Mouse (Mus musculus) lung, postnatal 0 days (tissue): ENCODE data around the gene Rbfox2. TPM values are rescaled to one million over a fixed set of nuclear protein-coding genes. Genes with fewer than 3 reads are reported as not detected.

Experiments
- ATAC-seq: fragments of 200-750 bp; cut with Nextera tagmentation; 2 replicates; pipeline ENCODE4 v1.8.0; 2017; ENCODE audit warnings: moderate library complexity
- DNase-seq: peaks from one replicate; pipeline ENCODE4 v3.0.0-alpha.2; 2016; ENCODE audit warnings: low spot score
- H3K27ac ChIP-seq: fragments of 300-500 bp; sonication (generic); 2 replicates; pipeline ENCODE4 v1.5.1; 2014; ENCODE audit warnings: antibody characterized with exemption, mild to moderate bottlenecking, low read length, mixed read lengths
- H3K27me3 ChIP-seq: fragments of 300-500 bp; sonication (generic); replicated peaks from 2 replicates; pipeline ENCODE4 v1.6.1; 2014; ENCODE audit warnings: low read length, mixed read lengths; ENCODE audit not compliant: insufficient read depth
- H3K36me3 ChIP-seq: fragments of 300-500 bp; sonication (generic); 2 replicates; pipeline ENCODE4 v1.6.1; 2014; ENCODE audit warnings: low read length, mixed read lengths; ENCODE audit not compliant: insufficient read depth
- H3K4me1 ChIP-seq: fragments of 300-500 bp; sonication (generic); 2 replicates; pipeline ENCODE4 v1.6.1; 2014; ENCODE audit warnings: antibody characterized with exemption, low read depth, low read length, mixed read lengths; ENCODE audit not compliant: insufficient read depth
- H3K4me2 ChIP-seq: fragments of 300-500 bp; sonication (generic); replicated peaks from 2 replicates; pipeline ENCODE4 v1.6.1; 2014; ENCODE audit warnings: low read depth, mild to moderate bottlenecking, low read length, moderate library complexity, mixed read lengths
- H3K4me3 ChIP-seq: fragments of 300-500 bp; sonication (generic); 2 replicates; pipeline ENCODE4 v1.5.1; 2014; ENCODE audit warnings: low read depth, low read length
- H3K9ac ChIP-seq: fragments of 300-500 bp; sonication (generic); replicated peaks from 2 replicates; pipeline ENCODE4 v1.6.1; 2014; ENCODE audit warnings: low read depth, mild to moderate bottlenecking
- H3K9me3 ChIP-seq: fragments of 300-500 bp; sonication (generic); 2 replicates; pipeline ENCODE4 v1.6.1; 2016; ENCODE audit warnings: low read length, mixed read lengths
- CTCF ChIP-seq: IDR thresholded peaks from 2 replicates; pipeline ENCODE4 v1.5.1; 2016; ENCODE audit warnings: antibody characterized with exemption, mild to moderate bottlenecking
- EP300 ChIP-seq: IDR thresholded peaks from 2 replicates; pipeline ENCODE4 v1.6.1; 2016; ENCODE audit warnings: antibody characterized with exemption, mild to moderate bottlenecking, control low read depth
- WGBS: fragments of 180-500 bp; shearing (Covaris S2); extraction: QIAGEN DNeasy Blood & Tissue Kit; methylation state at CpG from one replicate; pipeline ENCODE4 v1.1.7; 2014; 5-methylcytosine and 5-hydroxymethylcytosine counted together
- polyA plus RNA-seq: library from polyadenylated mRNA; unstranded; fragments of >200 nt; fragmentation: Nextera tagmentation; extraction: Ambion mirVana; gene quantifications from 2 replicates; pipeline ENCODE4 v1.2.1, GENCODE M21; 2015

Gene Rbfox2
- polyA plus RNA-seq, 1 experiment from 2014 or later, result 17.4 TPM

DNA sequence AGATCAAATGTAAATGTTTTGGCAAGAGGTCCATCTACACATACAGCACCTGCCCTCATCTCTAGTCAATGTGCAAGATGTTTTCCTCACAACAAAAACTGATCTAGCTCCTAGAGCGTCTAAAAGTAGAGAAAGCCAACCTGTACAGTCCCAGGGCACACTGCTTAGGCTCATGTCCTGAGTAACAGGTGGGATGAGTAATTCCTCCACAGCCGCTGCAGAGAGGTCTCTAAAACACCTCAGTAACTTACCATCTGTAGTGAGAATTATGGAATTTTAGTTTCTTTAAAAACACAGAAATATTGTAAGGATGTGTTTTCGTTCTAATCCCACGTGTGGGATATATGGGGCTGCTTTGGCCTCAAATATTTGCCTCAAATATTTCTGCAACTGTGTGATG is 50.0 kb downstream of the Rbfox2 start:
- WGBS, result 82% methylated on average over 4 of the region's 4 CpGs
- Histone ChIP-seq H3K27ac (no peak overlapping the region), H3K4me3 (no peak overlapping the region), H3K4me2 (no peak overlapping the region), H3K9me3 (no peaks in the 10 kb centered on the region), H3K4me1 (peaks cover 13% of the 10 kb centered on the region; the same call in 1 of the 2 replicates), H3K27me3 (no peaks in the 10 kb centered on the region), H3K9ac (no peak overlapping the region), H3K36me3 (no peaks in the 10 kb centered on the region)
- ATAC-seq (no peak), DNase-seq (no peak)
- TF ChIP-seq CTCF, result no peak
- no peak for TF ChIP-seq EP300

DNA sequence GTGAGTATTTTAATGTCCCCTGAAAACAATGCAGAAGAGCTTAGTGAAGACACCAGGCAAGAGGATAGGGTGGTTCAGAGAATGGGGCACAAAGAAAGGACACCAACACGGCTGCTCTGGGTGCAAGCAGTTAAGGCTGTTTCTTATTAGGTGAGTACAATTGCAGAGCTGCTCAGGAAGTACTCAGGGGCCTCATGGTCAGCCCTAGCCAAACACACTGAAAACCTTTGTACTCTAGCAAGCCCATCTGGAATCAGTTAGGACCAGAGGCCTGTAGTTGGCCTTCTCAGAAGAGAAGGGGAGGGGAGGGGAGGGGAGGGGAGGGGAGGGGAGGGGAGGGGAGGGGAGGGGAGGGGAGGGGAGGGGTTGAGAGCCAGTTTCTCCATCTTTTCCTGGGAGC is 52.2 kb downstream of the Rbfox2 start:
- WGBS, result 19% methylated on average over 1 of the region's 1 CpGs
- H3K4me3 ChIP-seq, result no peak overlapping the region
- ATAC-seq (no peak), DNase-seq (no peak)
- H3K27ac ChIP-seq, result no peak overlapping the region
- H3K27me3 ChIP-seq, result no peaks in the 10 kb centered on the region
- H3K9ac ChIP-seq, result no peak overlapping the region
- H3K4me2 ChIP-seq, result no peak overlapping the region
- H3K4me1 ChIP-seq, result peaks cover 13% of the 10 kb centered on the region; the same call in 1 of the 2 replicates
- TF ChIP-seq CTCF (no peak), EP300 (no peak)
- H3K36me3 ChIP-seq, result no peaks in the 10 kb centered on the region
- H3K9me3 ChIP-seq, result no peaks in the 10 kb centered on the region

DNA sequence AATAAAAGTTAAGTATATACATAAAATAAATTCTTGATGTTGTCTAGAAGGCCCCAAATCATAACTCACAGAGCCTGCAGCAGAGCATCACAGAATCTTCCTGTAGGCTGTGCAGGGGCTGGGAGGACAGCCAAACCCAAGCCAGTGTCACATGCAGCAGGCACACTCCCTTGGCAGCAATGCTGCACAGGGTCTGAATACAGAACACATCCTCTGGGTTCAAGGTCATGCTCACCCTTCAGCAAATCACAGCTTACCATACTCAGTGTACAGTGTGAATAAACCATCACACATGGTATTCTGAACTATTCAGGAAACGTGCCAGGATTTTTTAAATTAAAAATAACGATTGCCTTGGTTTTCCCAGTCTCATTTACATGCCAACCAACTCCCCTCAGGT is 52.7 kb downstream of the Rbfox2 start:
- H3K4me2 ChIP-seq, result no peak overlapping the region
- ATAC-seq (no peak), DNase-seq (no peak)
- no peak overlapping the region for H3K4me3 ChIP-seq
- no peaks in the 10 kb centered on the region for H3K9me3 ChIP-seq
- no peak overlapping the region for H3K27ac ChIP-seq
- no peaks in the 10 kb centered on the region for H3K27me3 ChIP-seq
- H3K9ac ChIP-seq, result no peak overlapping the region
- 31% methylated on average over 2 of the region's 2 CpGs for WGBS
- peaks cover 13% of the 10 kb centered on the region; the same call in 1 of the 2 replicates for H3K4me1 ChIP-seq
- TF ChIP-seq CTCF, result no peak
- TF ChIP-seq EP300, result no peak
- H3K36me3 ChIP-seq, result no peaks in the 10 kb centered on the region

DNA sequence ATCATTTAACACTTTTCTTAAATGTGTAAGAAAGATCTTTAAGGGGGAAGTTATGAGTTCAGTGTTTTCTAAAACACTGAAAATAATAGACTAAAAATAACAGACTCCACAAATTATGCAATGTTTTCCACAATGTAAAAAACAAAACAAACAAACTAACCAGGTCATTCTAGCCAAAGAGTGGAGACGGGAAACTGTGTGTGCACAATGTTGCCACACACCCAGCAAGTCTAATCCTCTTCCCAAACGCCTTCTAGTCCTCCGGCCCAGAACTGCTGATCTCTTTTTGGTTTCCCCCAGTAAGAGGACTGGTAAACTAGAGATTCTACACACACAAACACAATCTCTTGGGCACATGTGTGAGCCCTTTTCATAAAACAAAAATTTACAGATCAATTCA is 55.1 kb downstream of the Rbfox2 start:
- 58% methylated on average over 3 of the region's 3 CpGs for WGBS

DNA sequence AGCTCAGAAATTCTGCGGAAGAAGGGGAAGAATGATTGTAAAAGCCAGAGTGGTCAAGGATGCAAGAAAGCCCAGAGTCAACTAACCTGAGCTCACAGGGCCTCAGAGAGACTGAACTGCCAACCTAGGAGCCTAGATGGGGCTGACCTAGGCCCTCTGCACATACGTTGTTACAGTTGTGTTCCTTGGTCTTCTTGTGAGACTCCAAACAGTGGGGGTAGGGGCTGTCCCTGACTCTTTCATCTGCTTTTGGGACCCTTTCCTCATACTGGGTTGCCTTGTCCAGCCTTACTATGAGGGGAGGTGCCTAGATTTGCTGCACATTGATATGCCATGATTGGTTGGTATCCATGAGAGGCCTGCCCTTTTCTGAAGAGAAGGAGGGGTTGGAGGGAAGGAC is 56.0 kb downstream of the Rbfox2 start:
- H3K4me1 ChIP-seq, result no peaks in the 10 kb centered on the region; the same call in 1 of the 2 replicates

More for the DNA sequence above, 55.1 kb downstream of the Rbfox2 start:
- ATAC-seq (no peak), DNase-seq (peak; percentile 60)
- no peak overlapping the region for H3K27ac ChIP-seq
- H3K4me3 ChIP-seq, result no peak overlapping the region
- H3K4me2 ChIP-seq, result no peak overlapping the region
- H3K36me3 ChIP-seq, result no peaks in the 10 kb centered on the region
- TF ChIP-seq CTCF, result no peak
- TF ChIP-seq EP300, result no peak
- H3K4me1 ChIP-seq, result no peaks in the 10 kb centered on the region
- H3K9ac ChIP-seq, result no peak overlapping the region
- H3K9me3 ChIP-seq, result no peaks in the 10 kb centered on the region
- no peaks in the 10 kb centered on the region for H3K27me3 ChIP-seq

DNA sequence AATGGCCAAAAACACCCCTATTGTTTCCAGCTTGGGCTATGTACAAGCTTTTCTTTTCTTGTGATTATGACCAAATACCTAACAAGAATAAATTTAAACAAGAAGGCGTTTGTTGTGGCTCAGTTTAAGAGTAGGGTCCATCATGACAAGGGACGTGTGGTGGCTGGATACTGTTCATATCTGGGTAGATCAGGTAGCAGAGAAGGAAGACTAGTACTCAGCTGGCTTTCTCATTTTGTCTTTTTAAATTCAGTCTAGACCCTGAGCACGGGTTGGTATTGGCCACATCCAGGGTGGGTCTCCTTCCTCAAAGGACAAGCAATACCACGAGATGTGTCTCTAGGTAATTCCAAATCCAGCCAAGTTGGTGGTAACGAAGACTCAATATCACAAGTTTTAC is 57.4 kb downstream of the Rbfox2 start:
- Histone ChIP-seq H3K27me3 (no peaks in the 10 kb centered on the region), H3K36me3 (no peaks in the 10 kb centered on the region), H3K9ac (no peak overlapping the region), H3K4me2 (no peak overlapping the region), H3K9me3 (no peaks in the 10 kb centered on the region), H3K4me1 (peaks cover 5% of the 10 kb centered on the region; the same call in 1 of the 2 replicates), H3K27ac (no peak overlapping the region), H3K4me3 (no peak overlapping the region)
- ATAC-seq (no peak), DNase-seq (no peak)
- WGBS, result 77% methylated on average over 5 of the region's 5 CpGs
- TF ChIP-seq CTCF, result no peak
- no peak for TF ChIP-seq EP300

More for the DNA sequence above, 56.0 kb downstream of the Rbfox2 start:
- WGBS, result 94% methylated on average over 2 of the region's 2 CpGs
- TF ChIP-seq CTCF, result no peak
- TF ChIP-seq EP300, result no peak
- Histone ChIP-seq H3K27ac (no peak overlapping the region), H3K27me3 (no peaks in the 10 kb centered on the region), H3K9ac (no peak overlapping the region), H3K9me3 (no peaks in the 10 kb centered on the region), H3K4me2 (no peak overlapping the region), H3K4me3 (no peak overlapping the region), H3K36me3 (no peaks in the 10 kb centered on the region)
- ATAC-seq (no peak), DNase-seq (no peak)
